Mouse (Mus musculus) gastrocnemius, postnatal 36 days (tissue): ENCODE data around the gene Ifng. TPM values are rescaled to one million over a fixed set of nuclear protein-coding genes. Genes with fewer than 3 reads are reported as not detected.
"Not testable (repeated sequence)": the region's sequence is repeated elsewhere in the genome, so short reads cannot be mapped to it uniquely, and the experiment has no call there.

Source experiments
- DNase-seq, 2 experiments: peaks; one replicate each; pipeline ENCODE4 v3.0.0; 2022
- intact Hi-C: fragments of 180-260 bp; cut with DNase I; formaldehyde crosslinking; loops from one replicate; pipeline ENCODE4 v1.15.1; 2025
- long read RNA-seq, 2 experiments: library from polyadenylated mRNA; stranded (forward); transcript quantifications; one replicate each; pipeline ENCODE4 v2.0.0; 2021
- total RNA-seq, 2 experiments: library from RNA; stranded (reverse); gene quantifications; 2 replicates each; pipeline ENCODE4 v1.2.3; 2021

Gene Ifng
- not detected for total RNA-seq
- long read RNA-seq, experiment 1: 0 reads
- long read RNA-seq, experiment 2: 0 reads

DNA sequence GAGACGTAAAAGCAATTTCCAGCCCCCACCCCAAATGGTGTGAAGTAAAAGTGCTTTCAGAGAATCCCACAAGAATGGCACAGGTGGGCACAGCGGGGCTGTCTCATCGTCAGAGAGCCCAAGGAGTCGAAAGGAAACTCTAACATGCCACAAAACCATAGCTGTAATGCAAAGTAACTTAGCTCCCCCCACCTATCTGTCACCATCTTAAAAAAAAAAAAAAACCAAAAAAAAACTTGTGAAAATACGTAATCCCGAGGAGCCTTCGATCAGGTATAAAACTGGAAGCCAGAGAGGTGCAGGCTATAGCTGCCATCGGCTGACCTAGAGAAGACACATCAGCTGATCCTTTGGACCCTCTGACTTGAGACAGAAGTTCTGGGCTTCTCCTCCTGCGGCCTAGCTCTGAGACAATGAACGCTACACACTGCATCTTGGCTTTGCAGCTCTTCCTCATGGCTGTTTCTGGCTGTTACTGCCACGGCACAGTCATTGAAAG lies at the start of gene Ifng:
Gene Ifng, plus strand, starts transcription at position 305 of the 499 bp plus-strand sequence.
- no peak for DNase-seq
- intact Hi-C loops: loop anchor here (10.0 kb wide), 1 partner anchor 634 kb away; no protein-coding TSS in a partner anchor

DNA sequence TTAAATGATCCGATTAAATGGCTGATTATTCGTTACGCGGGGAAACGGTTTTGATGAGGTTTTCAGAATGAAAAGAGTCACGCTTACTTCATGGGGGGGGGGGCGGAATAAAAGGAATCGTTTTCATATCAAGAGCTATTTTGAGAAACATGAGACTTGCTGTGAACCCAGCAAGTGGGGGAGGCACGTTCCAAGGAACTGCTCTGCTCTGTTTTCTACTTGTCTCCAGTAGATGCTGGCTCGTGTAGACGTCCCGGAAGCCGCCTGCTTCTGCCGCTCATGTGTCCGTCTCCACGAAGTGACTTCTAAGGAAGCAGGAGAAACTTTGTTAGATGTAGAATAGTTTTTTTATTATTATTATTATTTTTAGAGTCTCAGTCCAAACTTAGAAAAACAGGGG lies 40.9 kb upstream of the Ifng start:
- intact Hi-C loops: no loop called here
- no peak for DNase-seq

DNA sequence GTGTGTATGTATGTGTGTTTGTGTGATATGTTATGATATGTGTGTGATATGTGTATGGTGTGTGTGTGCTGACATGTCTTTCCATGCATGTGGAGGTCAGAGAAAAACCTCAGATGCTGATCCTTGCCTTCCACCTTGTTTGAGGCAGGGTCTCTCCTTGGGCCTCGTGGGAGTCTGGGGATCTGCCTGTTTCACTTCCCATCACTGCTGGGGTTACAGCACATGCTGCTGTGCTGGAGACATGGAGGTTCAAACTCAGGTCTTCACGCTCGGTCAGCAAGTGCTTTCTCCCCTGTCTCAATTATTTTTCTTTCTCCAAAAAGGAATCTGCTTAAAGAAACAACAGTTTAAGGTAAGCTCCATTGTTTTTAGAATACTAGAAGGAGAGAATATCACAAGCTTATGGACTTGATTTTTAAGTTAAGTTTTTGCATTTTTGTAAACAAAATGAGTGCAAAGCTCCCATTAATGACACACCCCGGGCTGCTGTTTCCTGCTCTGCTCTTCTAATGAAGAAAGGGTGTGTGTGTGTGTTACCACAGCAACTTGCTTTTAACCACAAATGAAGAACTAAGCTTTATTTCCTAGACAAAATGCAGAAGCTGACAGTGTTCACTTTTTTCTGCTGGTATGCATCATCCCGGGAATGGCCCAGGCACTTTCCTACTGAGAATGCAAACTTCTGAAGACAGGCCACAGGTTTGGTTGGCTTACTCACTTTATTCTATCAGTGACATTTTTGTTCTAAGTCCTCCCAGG lies 34.2 kb upstream of the Ifng start:
- intact Hi-C loops: no loop called here
- DNase-seq: no peak

DNA sequence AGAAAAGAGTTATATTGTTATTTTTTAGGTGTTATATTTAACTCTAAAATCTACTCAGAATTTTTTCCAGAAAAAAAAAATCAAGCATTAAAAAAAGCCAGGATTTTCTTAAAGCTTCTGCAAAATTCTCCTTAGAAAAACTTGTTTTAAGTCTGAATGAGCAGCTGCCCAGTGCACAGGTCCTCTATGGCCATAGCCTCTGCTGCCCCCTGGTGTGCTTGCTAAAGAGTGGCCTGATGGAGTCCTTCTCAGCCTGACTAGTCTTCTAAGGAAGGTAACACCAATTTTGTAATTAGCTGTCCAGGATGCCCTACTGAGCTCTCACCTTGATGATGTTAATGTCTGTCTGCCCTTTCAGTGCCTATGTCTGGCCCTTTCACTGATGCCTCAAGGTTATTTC lies 29.5 kb upstream of the Ifng start:
- DNase-seq: no peak
- intact Hi-C loops: no loop called here

DNA sequence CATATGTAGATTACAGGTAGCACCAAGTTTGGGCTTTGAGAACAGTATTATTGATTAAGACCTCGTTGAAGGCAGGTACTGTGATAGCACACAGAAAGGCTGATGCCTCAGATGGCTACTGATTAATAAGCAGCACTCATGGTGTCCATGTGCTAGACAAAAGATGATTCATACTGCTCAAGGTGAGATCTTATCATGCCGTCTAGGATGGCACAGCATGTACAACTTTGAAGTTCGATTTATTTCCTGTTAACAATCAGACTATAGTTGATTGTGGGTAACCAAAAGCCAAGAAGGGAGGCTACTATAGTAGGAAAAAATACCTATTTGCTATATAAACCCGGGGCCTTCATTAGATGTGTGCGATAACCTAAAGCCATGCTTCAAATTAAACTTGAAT lies 28.1 kb upstream of the Ifng start:
- DNase-seq: no peak
- intact Hi-C loops: no loop called here

DNA sequence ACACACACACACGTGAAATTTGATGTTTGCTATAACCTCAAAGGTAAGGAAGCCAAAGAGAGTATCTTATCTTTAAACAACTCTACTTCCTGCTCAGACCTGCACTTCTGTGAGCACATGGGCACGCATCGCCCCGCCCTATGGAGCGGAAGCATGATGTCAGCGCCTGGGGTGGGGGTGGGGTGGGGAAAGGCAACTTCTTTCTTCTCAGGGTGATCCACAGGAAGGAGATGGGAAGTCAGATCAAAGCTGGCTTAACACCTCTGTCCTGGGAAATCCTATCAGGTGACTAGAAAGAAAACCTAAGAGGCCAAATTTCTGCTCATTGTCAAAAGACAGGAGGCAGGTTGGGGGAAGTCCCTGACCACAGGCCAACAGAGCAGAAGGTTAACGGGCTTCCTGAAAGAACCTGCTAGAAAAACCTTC lies 21.8 kb upstream of the Ifng start:
- intact Hi-C loops: no loop called here

DNA sequence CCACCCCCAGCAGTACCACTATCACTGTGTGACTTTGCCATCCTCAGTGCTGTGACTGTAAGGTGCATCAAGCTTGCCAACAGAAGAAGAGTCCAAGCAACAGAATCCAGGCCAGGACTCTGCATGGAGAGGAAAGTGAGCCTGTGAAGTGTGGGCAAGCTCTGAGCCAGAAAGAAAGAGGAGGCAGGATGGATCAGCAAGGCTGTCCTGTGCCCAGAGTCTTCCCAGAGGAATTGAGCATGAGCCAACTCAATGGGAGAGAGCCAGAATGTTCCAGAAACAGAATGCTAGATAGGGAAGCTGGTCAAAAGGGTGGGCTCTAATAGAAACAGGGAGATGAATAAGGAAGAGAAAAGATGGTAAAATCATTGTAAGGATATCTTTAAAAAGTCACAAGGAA lies 19.9 kb upstream of the Ifng start:
- intact Hi-C loops: no loop called here
- no peak for DNase-seq

More for the DNA sequence above, 21.8 kb upstream of the Ifng start:
- DNase-seq: no peak

DNA sequence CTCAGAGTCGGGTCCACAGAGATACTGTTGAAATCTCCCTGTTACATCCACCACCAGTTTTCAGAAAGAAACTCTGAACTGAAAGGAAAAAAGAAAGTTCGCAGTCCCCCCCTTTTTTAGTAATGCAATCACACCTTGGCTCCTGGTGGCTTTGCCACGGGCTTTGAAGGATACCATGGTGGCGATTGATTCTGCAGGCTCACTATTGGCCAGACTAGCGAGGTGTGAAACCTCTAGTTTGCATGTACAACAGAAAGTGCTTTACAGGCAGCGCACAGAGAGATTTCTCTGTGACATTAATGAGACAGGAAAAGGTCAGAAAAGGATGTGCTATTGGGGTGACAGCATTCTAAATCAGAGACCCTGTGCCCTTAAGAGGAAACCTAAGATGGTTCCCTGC lies 5.3 kb upstream of the Ifng start:
- intact Hi-C loops: no loop called here
- no peak for DNase-seq

DNA sequence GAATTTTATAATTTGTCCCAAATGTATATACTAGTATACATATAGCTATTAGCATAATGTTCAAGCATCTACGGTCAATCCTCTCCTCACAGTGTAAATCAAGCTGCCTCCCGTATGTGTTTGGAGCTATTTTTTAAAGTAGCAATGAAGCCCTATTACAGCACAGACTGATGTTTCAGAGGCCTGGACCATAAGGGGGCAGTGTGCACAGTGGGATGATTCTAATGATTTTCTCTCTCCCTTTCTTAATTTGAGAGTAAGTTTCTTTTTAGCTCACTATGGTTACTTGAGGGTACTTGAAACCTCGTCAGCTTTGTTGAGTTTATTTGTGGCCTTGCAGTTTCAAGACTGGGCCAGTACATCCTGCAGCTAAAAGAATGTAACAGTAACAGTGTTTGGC lies 1.1 kb downstream of the Ifng start:
- intact Hi-C loops: loop anchor here (10.0 kb wide), 1 partner anchor 633 kb away; no protein-coding TSS in a partner anchor
- no peak for DNase-seq

DNA sequence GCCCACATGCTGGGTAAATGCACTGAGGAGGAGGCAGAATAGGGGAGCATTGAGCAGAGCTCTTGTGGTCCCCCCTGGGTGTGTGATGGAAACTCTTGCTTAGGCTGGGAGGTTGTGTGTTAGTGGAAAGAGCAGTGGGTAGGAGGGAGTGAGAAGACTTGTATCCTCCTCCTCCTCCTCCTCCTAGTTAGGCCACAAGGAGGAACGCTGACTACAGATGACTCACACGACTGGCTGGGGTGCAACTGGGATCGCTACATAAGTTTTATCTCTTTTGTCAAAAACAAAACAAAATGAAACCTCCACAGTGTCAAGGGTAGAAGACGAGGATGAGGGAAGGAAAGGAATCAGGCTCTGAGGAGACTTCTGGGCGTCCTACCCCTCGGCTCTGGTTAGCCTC lies 2.2 kb downstream of the Ifng start:
- intact Hi-C loops: loop anchor here (10.0 kb wide), 1 partner anchor 632 kb away; no protein-coding TSS in a partner anchor
- DNase-seq: no peak

DNA sequence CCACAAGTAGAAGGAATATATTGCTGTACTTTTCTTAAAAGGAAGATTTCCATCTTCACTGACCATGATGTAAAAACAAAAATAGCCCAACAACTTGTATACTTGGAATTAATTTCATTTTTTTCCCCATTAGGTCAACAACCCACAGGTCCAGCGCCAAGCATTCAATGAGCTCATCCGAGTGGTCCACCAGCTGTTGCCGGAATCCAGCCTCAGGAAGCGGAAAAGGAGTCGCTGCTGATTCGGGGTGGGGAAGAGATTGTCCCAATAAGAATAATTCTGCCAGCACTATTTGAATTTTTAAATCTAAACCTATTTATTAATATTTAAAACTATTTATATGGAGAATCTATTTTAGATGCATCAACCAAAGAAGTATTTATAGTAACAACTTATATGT lies 4.2 kb downstream of the Ifng start:
- intact Hi-C loops: loop anchor here (10.0 kb wide), 1 partner anchor 630 kb away; no protein-coding TSS in a partner anchor
- no peak for DNase-seq

DNA sequence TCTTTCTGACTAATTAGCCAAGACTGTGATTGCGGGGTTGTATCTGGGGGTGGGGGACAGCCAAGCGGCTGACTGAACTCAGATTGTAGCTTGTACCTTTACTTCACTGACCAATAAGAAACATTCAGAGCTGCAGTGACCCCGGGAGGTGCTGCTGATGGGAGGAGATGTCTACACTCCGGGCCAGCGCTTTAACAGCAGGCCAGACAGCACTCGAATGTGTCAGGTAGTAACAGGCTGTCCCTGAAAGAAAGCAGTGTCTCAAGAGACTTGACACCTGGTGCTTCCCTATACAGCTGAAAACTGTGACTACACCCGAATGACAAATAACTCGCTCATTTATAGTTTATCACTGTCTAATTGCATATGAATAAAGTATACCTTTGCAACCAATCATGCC lies 4.7 kb downstream of the Ifng start:
- intact Hi-C loops: loop anchor here (10.0 kb wide), 1 partner anchor 629 kb away; no protein-coding TSS in a partner anchor
- DNase-seq: no peak

DNA sequence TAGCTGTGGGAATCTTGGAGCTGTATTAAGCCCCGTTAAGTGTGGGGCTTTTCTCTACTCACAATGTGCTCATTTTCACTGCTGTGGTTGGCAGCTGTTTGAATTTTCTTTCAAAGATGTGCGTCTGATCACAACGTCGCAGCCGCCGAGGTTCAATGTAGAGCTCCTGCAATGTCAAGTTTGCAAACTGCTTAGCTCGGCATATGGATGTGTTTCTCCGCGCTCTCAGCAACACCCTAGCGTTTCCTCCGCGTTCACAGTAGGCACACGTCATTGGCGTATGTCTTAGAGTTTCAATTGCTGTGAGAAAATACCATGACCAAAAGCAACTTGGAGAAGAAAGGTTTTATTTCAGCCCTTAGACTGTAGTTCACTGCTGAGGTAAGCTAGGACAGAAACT lies 5.1 kb downstream of the Ifng start:
- no peak for DNase-seq
- intact Hi-C loops: loop anchor here (10.0 kb wide), 1 partner anchor 629 kb away; no protein-coding TSS in a partner anchor

DNA sequence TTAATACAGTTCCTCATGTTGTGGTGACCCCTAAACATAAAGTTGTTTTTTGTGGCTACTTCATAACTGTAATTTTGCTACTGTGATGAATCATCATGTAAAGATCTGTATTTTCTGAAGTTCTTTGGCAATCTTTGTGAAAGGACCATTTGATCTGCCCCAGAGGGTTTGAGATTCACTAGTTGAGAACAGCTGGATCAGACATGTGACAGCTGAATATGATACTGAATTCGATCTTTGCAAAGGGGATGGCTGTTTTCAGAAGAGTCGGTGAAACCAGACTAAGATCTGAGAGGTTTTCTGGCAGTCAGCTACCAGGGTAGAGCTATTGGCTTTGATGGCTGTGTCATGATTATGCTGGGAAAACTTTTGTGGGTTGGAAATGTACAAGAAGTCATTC lies 10.9 kb downstream of the Ifng start:
- no peak for DNase-seq
- intact Hi-C loops: no loop called here

DNA sequence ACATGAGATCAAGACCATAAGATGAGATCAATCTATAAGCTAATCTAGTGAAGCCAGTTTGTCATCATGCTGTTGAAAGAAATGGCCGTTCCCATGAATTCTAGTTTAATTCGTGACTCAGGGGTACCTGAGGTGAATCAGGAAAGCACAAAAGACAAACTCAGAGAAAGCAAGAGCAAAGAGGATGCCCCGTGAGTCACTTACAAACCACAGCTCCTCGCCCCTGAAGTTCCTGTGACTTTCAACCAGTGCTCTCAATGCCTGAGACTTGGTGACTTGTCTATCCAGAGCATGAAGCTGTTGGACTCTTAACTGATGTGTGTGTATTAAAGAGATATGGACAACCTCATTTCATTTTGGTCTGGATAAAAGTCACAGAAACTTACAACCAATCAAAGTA lies 17.9 kb downstream of the Ifng start:
- intact Hi-C loops: no loop called here
- DNase-seq: no peak

DNA sequence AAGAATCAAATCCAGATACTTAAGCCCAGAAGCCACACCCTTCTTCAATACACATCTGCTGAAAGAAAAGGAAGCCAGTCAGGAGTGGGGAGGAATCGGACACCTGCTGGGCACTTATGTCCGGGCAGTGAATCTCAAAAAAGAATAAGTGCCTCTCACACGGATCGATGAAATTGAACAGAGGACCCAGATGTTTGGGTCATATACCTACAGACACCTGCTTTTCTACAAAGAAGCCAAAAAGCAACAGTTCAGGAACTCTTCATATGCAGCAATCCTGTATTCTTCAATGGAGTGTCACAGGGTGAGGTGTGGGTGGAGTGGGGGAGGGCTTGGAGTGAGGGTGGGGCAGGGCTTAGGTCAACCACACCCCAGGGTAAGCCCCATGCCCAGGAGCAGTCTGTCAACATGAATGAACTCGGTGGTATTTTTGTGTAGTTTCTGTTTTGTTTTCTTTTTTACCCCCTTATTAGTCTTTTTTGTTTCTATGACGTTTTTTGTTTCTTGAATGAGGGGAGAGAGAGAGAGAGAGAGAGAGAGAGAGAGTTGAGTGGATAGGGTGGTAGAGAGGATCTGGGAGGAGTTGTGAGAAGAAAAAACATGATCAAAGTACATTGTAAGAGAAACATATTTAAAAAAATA lies 20.4 kb downstream of the Ifng start:
- intact Hi-C loops: no loop called here
- DNase-seq: no peak

DNA sequence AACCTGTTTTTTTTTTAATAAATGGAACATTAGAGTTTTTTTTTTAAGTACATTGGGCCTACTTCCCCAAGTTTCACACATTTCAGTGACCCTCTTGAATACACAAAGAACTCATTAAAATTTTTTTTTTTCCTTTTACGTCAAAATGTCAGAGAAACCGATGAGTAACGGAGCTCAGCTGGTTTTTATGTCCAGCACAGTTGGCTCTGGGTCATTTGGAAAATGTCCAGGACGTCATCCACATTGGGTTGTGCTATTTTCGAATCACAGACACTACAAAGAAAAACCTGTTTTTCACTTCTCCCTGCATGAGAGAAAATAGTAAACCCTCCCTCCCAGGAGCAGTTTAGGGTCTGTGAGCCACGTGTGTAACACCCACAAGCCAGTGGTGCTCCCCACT lies 25.6 kb downstream of the Ifng start:
- DNase-seq: peak in 1 of 2 experiments; percentile 9
- intact Hi-C loops: no loop called here

DNA sequence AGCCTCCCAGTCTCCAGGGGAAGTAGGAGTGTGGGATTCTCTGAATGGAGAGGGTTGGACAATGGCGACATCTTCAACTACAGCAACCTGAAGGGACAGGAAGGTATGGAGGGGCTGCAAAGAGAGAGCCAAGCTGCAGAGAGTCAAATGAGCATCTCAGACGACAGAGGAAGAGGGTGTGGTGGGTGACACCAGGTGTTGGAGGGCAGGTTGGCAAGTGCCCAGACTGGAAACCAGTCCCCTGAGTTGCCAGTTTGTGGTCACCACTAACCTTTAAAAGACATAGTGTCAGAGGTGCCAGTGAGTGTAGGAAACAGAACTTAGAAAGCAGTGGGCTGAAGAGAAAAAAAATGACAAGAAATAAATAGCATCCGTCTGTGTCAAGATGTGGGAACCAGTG lies 28.2 kb downstream of the Ifng start:
- no peak for DNase-seq
- intact Hi-C loops: no loop called here

DNA sequence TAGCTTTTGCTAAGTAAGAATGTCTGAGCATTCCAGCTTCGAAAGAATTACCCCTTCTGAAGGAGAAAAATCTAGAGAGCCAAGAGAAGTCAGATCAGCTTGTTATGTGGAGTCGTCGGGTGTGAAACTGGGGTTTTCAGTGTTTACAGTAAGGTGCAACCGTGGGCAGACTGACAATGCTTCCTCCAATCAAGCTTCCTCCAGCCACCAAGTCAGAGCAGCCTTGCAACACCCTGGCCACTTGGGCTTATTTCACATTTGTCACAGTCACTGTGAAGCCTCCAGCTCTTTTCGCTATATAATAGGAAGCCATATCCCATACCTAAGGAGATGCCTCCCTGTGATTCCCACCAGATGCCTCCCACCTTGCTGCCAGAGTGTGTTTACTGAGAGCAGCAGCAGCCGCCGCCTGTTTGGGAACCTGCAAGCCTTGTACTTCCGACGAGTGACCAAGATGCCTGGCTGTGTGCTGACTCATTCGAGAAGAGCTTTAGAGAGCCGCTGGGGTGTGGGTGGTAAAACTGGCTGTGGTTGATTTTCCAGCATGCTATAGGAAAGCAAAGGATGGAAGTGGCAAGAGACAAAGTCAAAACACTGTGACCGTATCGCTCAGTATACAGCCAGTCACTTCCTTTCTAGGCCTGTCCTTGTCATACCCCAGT lies 29.6 kb downstream of the Ifng start:
- no peak for DNase-seq
- intact Hi-C loops: no loop called here

DNA sequence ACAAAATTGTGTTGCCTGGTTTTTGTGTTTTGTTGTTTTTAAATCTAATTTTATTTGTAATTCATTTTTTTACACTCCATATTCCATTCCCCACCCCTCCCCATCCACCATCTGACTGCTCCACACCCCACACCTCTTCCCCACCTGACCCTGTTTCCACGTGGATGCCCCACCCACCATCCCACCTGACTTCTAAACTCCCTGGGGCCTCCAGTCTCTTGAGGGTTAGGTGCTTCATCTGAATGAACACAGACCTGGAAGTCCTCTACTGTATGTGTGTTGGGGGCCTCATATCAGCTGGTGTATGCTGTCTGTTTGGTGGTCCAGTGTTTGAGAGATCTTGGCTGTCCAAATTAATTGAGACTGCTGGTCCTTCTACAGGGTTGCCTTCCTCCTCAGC lies 32.0 kb downstream of the Ifng start:
- intact Hi-C loops, DNase-seq: not testable (repeated sequence)

DNA sequence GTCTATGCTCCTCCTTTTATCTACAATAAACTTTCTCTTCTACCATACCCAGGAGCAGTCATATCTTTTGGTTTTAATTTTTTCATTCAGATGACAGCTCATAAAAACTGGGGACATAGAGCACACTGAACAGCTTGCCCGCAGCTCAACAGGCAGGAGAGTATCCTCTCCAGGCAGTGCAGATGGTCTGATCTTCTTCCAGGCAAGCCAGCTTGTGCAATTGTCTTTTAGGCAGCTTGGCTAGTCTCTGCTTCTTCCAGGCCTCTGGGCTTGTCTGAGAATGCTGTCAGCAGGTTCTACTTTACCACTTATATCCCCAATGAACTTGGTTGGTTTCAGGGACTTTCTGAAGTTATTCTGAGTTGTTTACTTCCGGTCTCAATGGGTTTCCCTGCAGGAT lies 35.9 kb downstream of the Ifng start:
- no peak for DNase-seq
- intact Hi-C loops: no loop called here
